Mouse (Mus musculus): ENCODE measurements around the gene Ccdc141. TPM values are rescaled to one million over a fixed set of nuclear protein-coding genes. Genes with fewer than 3 reads are reported as not detected.

Gene Ccdc141
- polyA plus RNA-seq, 1 experiment from 2014 or later: 4.7 TPM

- H3K36me3 ChIP-seq (ENCODE audit: control insufficient read depth, insufficient read depth, low read length): no peaks in the 10 kb centered on the region
- H3K27ac ChIP-seq (replicated peaks; ENCODE audit: low read depth, low read length): no peak overlapping the region
- 87% methylated on average over 3 of the region's 3 CpGs for WGBS
- H3K27me3 ChIP-seq (ENCODE audit: control insufficient read depth, insufficient read depth, low read length): no peaks in the 10 kb centered on the region
- no peak for DNase-seq (ENCODE audit: low spot score)
- no peak overlapping the region for H3K4me2 ChIP-seq (ENCODE audit: low read depth, severe bottlenecking)
- no peak overlapping the region for H3K9ac ChIP-seq (ENCODE audit: low read length)
- H3K4me1 ChIP-seq (ENCODE audit: control insufficient read depth, insufficient read depth, low read length): no peaks in the 10 kb centered on the region
- no peak overlapping the region for H3K4me3 ChIP-seq (ENCODE audit: low read depth, low read length)
- no peaks in the 10 kb centered on the region for H3K9me3 ChIP-seq (ENCODE audit: control insufficient read depth, low read length)
- no peak for ATAC-seq (ENCODE audit: insufficient number of reproducible peaks, low FRiP score, low TSS enrichment, low read depth)
These were observed 8.3 kb downstream of the Ccdc141 start for GRCm38 (mm10) chr2:77162135-77162534.

- Histone ChIP-seq H3K4me1 (ENCODE audit: control insufficient read depth, insufficient read depth, low read length) (no peaks in the 10 kb centered on the region), H3K36me3 (ENCODE audit: control insufficient read depth, insufficient read depth, low read length) (no peaks in the 10 kb centered on the region), H3K27me3 (ENCODE audit: control insufficient read depth, insufficient read depth, low read length) (no peaks in the 10 kb centered on the region), H3K4me3 (ENCODE audit: low read depth, low read length) (no peak overlapping the region), H3K9ac (ENCODE audit: low read length) (no peak overlapping the region), H3K9me3 (ENCODE audit: control insufficient read depth, low read length) (no peaks in the 10 kb centered on the region), H3K4me2 (ENCODE audit: low read depth, severe bottlenecking) (no peak overlapping the region), H3K27ac (replicated peaks; ENCODE audit: low read depth, low read length) (no peak overlapping the region)
- ATAC-seq (ENCODE audit: insufficient number of reproducible peaks, low FRiP score, low TSS enrichment, low read depth): no peak
- 87% methylated on average over 4 of the region's 4 CpGs for WGBS
- DNase-seq (ENCODE audit: low spot score): no peak
These were observed 12.9 kb downstream of the Ccdc141 start for GRCm38 (mm10) chr2:77157546-77157945.

- H3K4me2 ChIP-seq (ENCODE audit: low read depth, severe bottlenecking): no peak overlapping the region
- ATAC-seq (ENCODE audit: insufficient number of reproducible peaks, low FRiP score, low TSS enrichment, low read depth) (no peak), DNase-seq (ENCODE audit: low spot score) (no peak)
- no peak overlapping the region for H3K27ac ChIP-seq (replicated peaks; ENCODE audit: low read depth, low read length)
- 83% methylated on average over 4 of the region's 4 CpGs for WGBS
- H3K9ac ChIP-seq (ENCODE audit: low read length): no peak overlapping the region
- H3K4me1 ChIP-seq (ENCODE audit: control insufficient read depth, insufficient read depth, low read length): no peaks in the 10 kb centered on the region
- no peaks in the 10 kb centered on the region for H3K9me3 ChIP-seq (ENCODE audit: control insufficient read depth, low read length)
- H3K27me3 ChIP-seq (ENCODE audit: control insufficient read depth, insufficient read depth, low read length): no peaks in the 10 kb centered on the region
- H3K36me3 ChIP-seq (ENCODE audit: control insufficient read depth, insufficient read depth, low read length): no peaks in the 10 kb centered on the region
- H3K4me3 ChIP-seq (ENCODE audit: low read depth, low read length): no peak overlapping the region
These were observed 16.4 kb downstream of the Ccdc141 start for GRCm38 (mm10) chr2:77154080-77154479.

- 93% methylated on average over 8 of the region's 8 CpGs for WGBS
- Histone ChIP-seq H3K4me1 (ENCODE audit: control insufficient read depth, insufficient read depth, low read length) (no peaks in the 10 kb centered on the region), H3K9me3 (ENCODE audit: control insufficient read depth, low read length) (no peaks in the 10 kb centered on the region), H3K4me2 (ENCODE audit: low read depth, severe bottlenecking) (no peak overlapping the region), H3K36me3 (ENCODE audit: control insufficient read depth, insufficient read depth, low read length) (no peaks in the 10 kb centered on the region), H3K4me3 (ENCODE audit: low read depth, low read length) (no peak overlapping the region), H3K27ac (replicated peaks; ENCODE audit: low read depth, low read length) (no peak overlapping the region), H3K9ac (ENCODE audit: low read length) (no peak overlapping the region), H3K27me3 (ENCODE audit: control insufficient read depth, insufficient read depth, low read length) (no peaks in the 10 kb centered on the region)
- ATAC-seq (ENCODE audit: insufficient number of reproducible peaks, low FRiP score, low TSS enrichment, low read depth) (no peak), DNase-seq (ENCODE audit: low spot score) (no peak)
These were observed 19.2 kb downstream of the Ccdc141 start for GRCm38 (mm10) chr2:77151255-77151654.

- Histone ChIP-seq H3K27ac (replicated peaks; ENCODE audit: low read depth, low read length) (no peak overlapping the region), H3K4me2 (ENCODE audit: low read depth, severe bottlenecking) (no peak overlapping the region), H3K9ac (ENCODE audit: low read length) (no peak overlapping the region), H3K4me1 (ENCODE audit: control insufficient read depth, insufficient read depth, low read length) (no peaks in the 10 kb centered on the region), H3K36me3 (ENCODE audit: control insufficient read depth, insufficient read depth, low read length) (no peaks in the 10 kb centered on the region), H3K9me3 (ENCODE audit: control insufficient read depth, low read length) (no peaks in the 10 kb centered on the region), H3K27me3 (ENCODE audit: control insufficient read depth, insufficient read depth, low read length) (no peaks in the 10 kb centered on the region), H3K4me3 (ENCODE audit: low read depth, low read length) (no peak overlapping the region)
- DNase-seq (ENCODE audit: low spot score) (no peak), ATAC-seq (ENCODE audit: insufficient number of reproducible peaks, low FRiP score, low TSS enrichment, low read depth) (no peak)
- WGBS: 58% methylated on average over 2 of the region's 2 CpGs
These were observed 20.9 kb downstream of the Ccdc141 start for GRCm38 (mm10) chr2:77149576-77149975.

GRCm38 (mm10) chr2:77148215-77148614, 22.2 kb downstream of the Ccdc141 start:
- H3K9ac ChIP-seq (ENCODE audit: low read length): no peak overlapping the region
- ATAC-seq (ENCODE audit: insufficient number of reproducible peaks, low FRiP score, low TSS enrichment, low read depth) (no peak), DNase-seq (ENCODE audit: low spot score) (no peak)
- no peaks in the 10 kb centered on the region for H3K36me3 ChIP-seq (ENCODE audit: control insufficient read depth, insufficient read depth, low read length)
- no peaks in the 10 kb centered on the region for H3K9me3 ChIP-seq (ENCODE audit: control insufficient read depth, low read length)
- H3K27me3 ChIP-seq (ENCODE audit: control insufficient read depth, insufficient read depth, low read length): no peaks in the 10 kb centered on the region
- no peak overlapping the region for H3K27ac ChIP-seq (replicated peaks; ENCODE audit: low read depth, low read length)
- H3K4me3 ChIP-seq (ENCODE audit: low read depth, low read length): no peak overlapping the region
- no peak overlapping the region for H3K4me2 ChIP-seq (ENCODE audit: low read depth, severe bottlenecking)
- H3K4me1 ChIP-seq (ENCODE audit: control insufficient read depth, insufficient read depth, low read length): no peaks in the 10 kb centered on the region
- 33% methylated on average over 4 of the region's 4 CpGs for WGBS

GRCm38 (mm10) chr2:77146968-77147367, 23.5 kb downstream of the Ccdc141 start:
- Histone ChIP-seq H3K27me3 (ENCODE audit: control insufficient read depth, insufficient read depth, low read length) (no peaks in the 10 kb centered on the region), H3K4me2 (ENCODE audit: low read depth, severe bottlenecking) (no peak overlapping the region), H3K9me3 (ENCODE audit: control insufficient read depth, low read length) (no peaks in the 10 kb centered on the region), H3K36me3 (ENCODE audit: control insufficient read depth, insufficient read depth, low read length) (no peaks in the 10 kb centered on the region), H3K4me1 (ENCODE audit: control insufficient read depth, insufficient read depth, low read length) (no peaks in the 10 kb centered on the region), H3K4me3 (ENCODE audit: low read depth, low read length) (no peak overlapping the region), H3K27ac (replicated peaks; ENCODE audit: low read depth, low read length) (no peak overlapping the region), H3K9ac (ENCODE audit: low read length) (no peak overlapping the region)
- ATAC-seq (ENCODE audit: insufficient number of reproducible peaks, low FRiP score, low TSS enrichment, low read depth): no peak
- DNase-seq (ENCODE audit: low spot score): no peak
- 69% methylated on average over 2 of the region's 2 CpGs for WGBS

GRCm38 (mm10) chr2:77146291-77146690, 24.1 kb downstream of the Ccdc141 start:
- H3K9ac ChIP-seq (ENCODE audit: low read length): no peak overlapping the region
- no peaks in the 10 kb centered on the region for H3K27me3 ChIP-seq (ENCODE audit: control insufficient read depth, insufficient read depth, low read length)
- no peak overlapping the region for H3K4me3 ChIP-seq (ENCODE audit: low read depth, low read length)
- no peaks in the 10 kb centered on the region for H3K9me3 ChIP-seq (ENCODE audit: control insufficient read depth, low read length)
- 73% methylated on average over 3 of the region's 3 CpGs for WGBS
- DNase-seq (ENCODE audit: low spot score): no peak
- no peaks in the 10 kb centered on the region for H3K36me3 ChIP-seq (ENCODE audit: control insufficient read depth, insufficient read depth, low read length)
- H3K4me2 ChIP-seq (ENCODE audit: low read depth, severe bottlenecking): no peak overlapping the region
- H3K27ac ChIP-seq (replicated peaks; ENCODE audit: low read depth, low read length): no peak overlapping the region
- H3K4me1 ChIP-seq (ENCODE audit: control insufficient read depth, insufficient read depth, low read length): no peaks in the 10 kb centered on the region
- ATAC-seq (ENCODE audit: insufficient number of reproducible peaks, low FRiP score, low TSS enrichment, low read depth): no peak

- DNase-seq (ENCODE audit: low spot score) (no peak), ATAC-seq (ENCODE audit: insufficient number of reproducible peaks, low FRiP score, low TSS enrichment, low read depth) (no peak)
- no peak overlapping the region for H3K27ac ChIP-seq (replicated peaks; ENCODE audit: low read depth, low read length)
- no peaks in the 10 kb centered on the region for H3K4me1 ChIP-seq (ENCODE audit: control insufficient read depth, insufficient read depth, low read length)
- H3K9me3 ChIP-seq (ENCODE audit: control insufficient read depth, low read length): no peaks in the 10 kb centered on the region
- H3K36me3 ChIP-seq (ENCODE audit: control insufficient read depth, insufficient read depth, low read length): no peaks in the 10 kb centered on the region
- no peak overlapping the region for H3K9ac ChIP-seq (ENCODE audit: low read length)
- no peaks in the 10 kb centered on the region for H3K27me3 ChIP-seq (ENCODE audit: control insufficient read depth, insufficient read depth, low read length)
- no peak overlapping the region for H3K4me3 ChIP-seq (ENCODE audit: low read depth, low read length)
- H3K4me2 ChIP-seq (ENCODE audit: low read depth, severe bottlenecking): no peak overlapping the region
- WGBS: 73% methylated on average over 6 of the region's 6 CpGs
These were observed 26.9 kb downstream of the Ccdc141 start for GRCm38 (mm10) chr2:77143536-77143935.

Measured in limb, embryonic 11.5 days (tissue).